Mouse (Mus musculus) bone marrow, adult 2 months (tissue): ENCODE measurements around the gene Ctdspl2.

Source experiments
- CTCF ChIP-seq: fragments of 200-500 bp; IDR thresholded peaks from 2 replicates; pipeline ENCODE4 v1.5.1; 2011; ENCODE audit warnings: low read length, control low read depth; ENCODE audit not compliant: control insufficient read depth, insufficient read depth
- POLR2A ChIP-seq: fragments of 200-500 bp; IDR thresholded peaks from 2 replicates; pipeline ENCODE4 v1.6.1; 2011; ENCODE audit warnings: low read depth, mild to moderate bottlenecking, control low read depth, low read length, borderline replicate concordance; ENCODE audit not compliant: control insufficient read depth

GRCm38 (mm10) chr2:122018705-122019104, 62.9 kb downstream of the Ctdspl2 start:
- TF ChIP-seq CTCF, result no peak
- TF ChIP-seq POLR2A, result no peak
